Mouse (Mus musculus) lung, embryonic 14.5 days (tissue): ENCODE data around the gene Pef1. TPM values are rescaled to one million over a fixed set of nuclear protein-coding genes. Genes with fewer than 3 reads are reported as not detected.

Experiments
- ATAC-seq: fragments of 200-750 bp; cut with Nextera tagmentation; 2 replicates; pipeline ENCODE4 v1.8.0; 2017; ENCODE audit warnings: mild to moderate bottlenecking, moderate TSS enrichment, moderate library complexity; ENCODE audit not compliant: insufficient read depth
- DNase-seq: peaks from one replicate; pipeline ENCODE4 v3.0.0-alpha.2; 2015
- H3K27ac ChIP-seq: fragments of 300-500 bp; sonication (generic); 2 replicates; pipeline ENCODE4 v1.5.1; 2014; ENCODE audit warnings: low read depth, mild to moderate bottlenecking, moderate library complexity
- H3K27me3 ChIP-seq: fragments of 300-500 bp; sonication (generic); 2 replicates; pipeline ENCODE4 v1.6.1; 2014; ENCODE audit warnings: low read length, control low read depth; ENCODE audit not compliant: insufficient read depth
- H3K36me3 ChIP-seq: fragments of 300-500 bp; sonication (generic); 2 replicates; pipeline ENCODE4 v1.6.1; 2014; ENCODE audit warnings: control low read depth; ENCODE audit not compliant: insufficient read depth
- H3K4me1 ChIP-seq: fragments of 300-500 bp; sonication (generic); 2 replicates; pipeline ENCODE4 v1.6.1; 2014; ENCODE audit warnings: antibody characterized with exemption, control low read depth; ENCODE audit not compliant: insufficient read depth
- H3K4me2 ChIP-seq: fragments of 300-500 bp; sonication (generic); 2 replicates; pipeline ENCODE4 v1.6.1; 2014; ENCODE audit warnings: mild to moderate bottlenecking
- H3K4me3 ChIP-seq: fragments of 300-500 bp; sonication (generic); 2 replicates; pipeline ENCODE4 v1.5.1; 2014; ENCODE audit warnings: low read depth, low read length
- H3K9ac ChIP-seq: fragments of 300-500 bp; sonication (generic); 2 replicates; pipeline ENCODE4 v1.6.1; 2014
- H3K9me3 ChIP-seq: fragments of 300-500 bp; sonication (generic); 2 replicates; pipeline ENCODE4 v1.6.1; 2016; ENCODE audit warnings: low read depth, low read length, control low read depth
- CTCF ChIP-seq: IDR thresholded peaks from 2 replicates; pipeline ENCODE4 v1.5.1; 2016; ENCODE audit warnings: antibody characterized with exemption, low read depth
- WGBS: fragments of 180-500 bp; shearing (Covaris S2); extraction: QIAGEN DNeasy Blood & Tissue Kit; methylation state at CpG from one replicate; pipeline ENCODE4 v1.1.7; 2014; 5-methylcytosine and 5-hydroxymethylcytosine counted together
- polyA plus RNA-seq: library from polyadenylated mRNA; unstranded; fragments of >200 nt; fragmentation: Nextera tagmentation; extraction: Ambion mirVana; gene quantifications from 2 replicates; pipeline ENCODE4 v1.2.1, GENCODE M21; 2014

The Pef1 gene
- polyA plus RNA-seq, 1 experiment from 2014 or later: 69.4 TPM

GRCm38 (mm10) chr4:130087293-130087692, 15.1 kb upstream of the Pef1 start:
- H3K4me3 ChIP-seq: no peak overlapping the region
- no peak overlapping the region for H3K9ac ChIP-seq
- no peak overlapping the region for H3K27ac ChIP-seq
- H3K36me3 ChIP-seq: no peaks in the 10 kb centered on the region; the same call in 1 of the 2 replicates
- H3K4me1 ChIP-seq: no peaks in the 10 kb centered on the region
- DNase-seq (peak; percentile 95), ATAC-seq (peak; percentile 50)
- WGBS: 19% methylated on average over 7 of the region's 7 CpGs
- no peaks in the 10 kb centered on the region for H3K27me3 ChIP-seq
- H3K9me3 ChIP-seq: no peaks in the 10 kb centered on the region
- no peak overlapping the region for H3K4me2 ChIP-seq
- TF ChIP-seq CTCF: peak; percentile 100

GRCm38 (mm10) chr4:130095137-130095536, 7.2 kb upstream of the Pef1 start:
- no peak for DNase-seq
- ATAC-seq: no peak
- H3K4me3 ChIP-seq: no peak overlapping the region
- peaks cover 3% of the 10 kb centered on the region; the same call in 1 of the 2 replicates for H3K4me1 ChIP-seq
- H3K4me2 ChIP-seq: no peak overlapping the region
- H3K36me3 ChIP-seq: peaks cover 16% of the 10 kb centered on the region; the same call in 1 of the 2 replicates
- H3K9ac ChIP-seq: no peak overlapping the region
- H3K27me3 ChIP-seq: no peaks in the 10 kb centered on the region
- H3K27ac ChIP-seq: no peak overlapping the region
- TF ChIP-seq CTCF: no peak
- 61% methylated on average over 3 of the region's 3 CpGs for WGBS
- H3K9me3 ChIP-seq: no peaks in the 10 kb centered on the region

- H3K27me3 ChIP-seq: no peaks in the 10 kb centered on the region
- TF ChIP-seq CTCF: no peak
- H3K4me3 ChIP-seq: no peak overlapping the region
- peak; percentile 46 for DNase-seq
- H3K4me1 ChIP-seq: peaks cover 20% of the 10 kb centered on the region
- peak overlapping the region; percentile 35 for H3K4me2 ChIP-seq
- peak overlapping the region; percentile 58 for H3K27ac ChIP-seq
- ATAC-seq: no peak
- no peaks in the 10 kb centered on the region for H3K9me3 ChIP-seq
- peaks cover 5% of the 10 kb centered on the region; the same call in 1 of the 2 replicates for H3K36me3 ChIP-seq
- H3K9ac ChIP-seq: peak overlapping the region; percentile 11; the same call in 1 of the 2 replicates
- 33% methylated on average over 8 of the region's 8 CpGs for WGBS
These were observed 1.2 kb upstream of the Pef1 start for GRCm38 (mm10) chr4:130101183-130101582.

- no peak overlapping the region for H3K4me3 ChIP-seq
- H3K9me3 ChIP-seq: no peaks in the 10 kb centered on the region
- ATAC-seq (no peak), DNase-seq (no peak)
- 77% methylated on average over 12 of the region's 12 CpGs for WGBS
- H3K27ac ChIP-seq: no peak overlapping the region
- H3K27me3 ChIP-seq: no peaks in the 10 kb centered on the region
- peak; percentile 47; the same call in 1 of the 2 replicates for TF ChIP-seq CTCF
- H3K36me3 ChIP-seq: peaks cover 1% of the 10 kb centered on the region; the same call in 1 of the 2 replicates
- no peak overlapping the region for H3K9ac ChIP-seq
- peaks cover 20% of the 10 kb centered on the region for H3K4me1 ChIP-seq
- no peak overlapping the region for H3K4me2 ChIP-seq
These were observed 1.3 kb downstream of the Pef1 start for GRCm38 (mm10) chr4:130103632-130104031.

GRCm38 (mm10) chr4:130104584-130104983, 2.2 kb downstream of the Pef1 start:
- Histone ChIP-seq H3K4me2 (no peak overlapping the region), H3K27ac (no peak overlapping the region), H3K9ac (no peak overlapping the region), H3K4me3 (no peak overlapping the region), H3K9me3 (no peaks in the 10 kb centered on the region), H3K4me1 (peaks cover 25% of the 10 kb centered on the region), H3K36me3 (no peaks in the 10 kb centered on the region), H3K27me3 (no peaks in the 10 kb centered on the region)
- TF ChIP-seq CTCF: no peak
- 77% methylated on average over 4 of the region's 4 CpGs for WGBS
- DNase-seq (no peak), ATAC-seq (no peak)

GRCm38 (mm10) chr4:130107065-130107443, 4.7 kb downstream of the Pef1 start:
- TF ChIP-seq CTCF: no peak
- 13% methylated on average over 14 of the region's 14 CpGs for WGBS
- H3K4me3 ChIP-seq: peak overlapping the region; percentile 71
- ATAC-seq: peak; percentile 50
- H3K4me2 ChIP-seq: peak overlapping the region; percentile 87
- H3K9ac ChIP-seq: peak overlapping the region; percentile 72; the same call in 1 of the 2 replicates
- peaks cover 6% of the 10 kb centered on the region; the same call in 1 of the 2 replicates for H3K4me1 ChIP-seq
- H3K9me3 ChIP-seq: no peaks in the 10 kb centered on the region
- peak overlapping the region; percentile 88 for H3K27ac ChIP-seq
- H3K36me3 ChIP-seq: no peaks in the 10 kb centered on the region
- DNase-seq: no peak
- H3K27me3 ChIP-seq: no peaks in the 10 kb centered on the region

GRCm38 (mm10) chr4:130107444-130108131, 5.2 kb downstream of the Pef1 start:
- no peaks in the 10 kb centered on the region for H3K27me3 ChIP-seq
- peak; percentile 93 for ATAC-seq
- peaks cover 5% of the 10 kb centered on the region; the same call in 1 of the 2 replicates for H3K4me1 ChIP-seq
- 0 out of 2 replicates have a peak, but pooled peaks cover 2% of the 10 kb centered on the region for H3K36me3 ChIP-seq
- no peaks in the 10 kb centered on the region for H3K9me3 ChIP-seq
- peak overlapping the region; percentile 88 for H3K27ac ChIP-seq
- WGBS: under 1% methylated on average over 39 of the region's 39 CpGs
- DNase-seq: peak; percentile 100
- H3K9ac ChIP-seq: peak overlapping the region; percentile 72
- H3K4me3 ChIP-seq: peak overlapping the region; percentile 71
- H3K4me2 ChIP-seq: peak overlapping the region; percentile 87
- no peak for TF ChIP-seq CTCF
